Mouse (Mus musculus) lung, embryonic 16.5 days (tissue): ENCODE measurements around the gene Pus7. TPM values are rescaled to one million over a fixed set of nuclear protein-coding genes. Genes with fewer than 3 reads are reported as not detected.

Experiments
- ATAC-seq: fragments of 200-750 bp; cut with Nextera tagmentation; 2 replicates; pipeline ENCODE4 v1.8.0; 2017; ENCODE audit warnings: low read depth, mild to moderate bottlenecking, moderate library complexity
- H3K27ac ChIP-seq: fragments of 300-500 bp; sonication (generic); 2 replicates; pipeline ENCODE4 v1.5.1; 2014; ENCODE audit warnings: mild to moderate bottlenecking, control low read depth, low read length
- H3K27me3 ChIP-seq: fragments of 300-500 bp; sonication (generic); 2 replicates; pipeline ENCODE4 v1.6.1; 2014; ENCODE audit warnings: low read depth, low read length, mixed read lengths; ENCODE audit not compliant: control insufficient read depth, insufficient read depth
- H3K36me3 ChIP-seq: fragments of 300-500 bp; sonication (generic); 2 replicates; pipeline ENCODE4 v1.6.1; 2014; ENCODE audit warnings: low read length; ENCODE audit not compliant: control insufficient read depth, insufficient read depth
- H3K4me1 ChIP-seq: fragments of 300-500 bp; sonication (generic); replicated peaks from 2 replicates; pipeline ENCODE4 v1.6.1; 2014; ENCODE audit warnings: low read length, mixed read lengths; ENCODE audit not compliant: control insufficient read depth, insufficient read depth
- H3K4me2 ChIP-seq: fragments of 300-500 bp; sonication (generic); 2 replicates; pipeline ENCODE4 v1.6.1; 2014; ENCODE audit warnings: low read depth, low read length, control low read depth
- H3K4me3 ChIP-seq: fragments of 300-500 bp; sonication (generic); 2 replicates; pipeline ENCODE4 v1.5.1; 2014; ENCODE audit warnings: mild to moderate bottlenecking, low read length, control low read depth
- H3K9ac ChIP-seq: fragments of 300-500 bp; sonication (generic); 2 replicates; pipeline ENCODE4 v1.6.1; 2014; ENCODE audit warnings: low read length, control low read depth
- H3K9me3 ChIP-seq: fragments of 300-500 bp; sonication (generic); 2 replicates; pipeline ENCODE4 v1.6.1; 2016; ENCODE audit warnings: low read length; ENCODE audit not compliant: control insufficient read depth
- WGBS: fragments of 180-500 bp; shearing (Covaris S2); extraction: QIAGEN DNeasy Blood & Tissue Kit; methylation state at CpG from one replicate; pipeline ENCODE4 v1.1.7; 2014; 5-methylcytosine and 5-hydroxymethylcytosine counted together
- polyA plus RNA-seq: library from polyadenylated mRNA; unstranded; fragments of >200 nt; fragmentation: Nextera tagmentation; extraction: Ambion mirVana; gene quantifications from 2 replicates; pipeline ENCODE4 v1.2.1, GENCODE M21; 2015

Gene Pus7
- polyA plus RNA-seq, 1 experiment from 2014 or later = 23.0 TPM

GRCm38 (mm10) chr5:23764557-23764956 lies 19.0 kb downstream of the Pus7 start:
- Histone ChIP-seq H3K4me1 (no peaks in the 10 kb centered on the region), H3K9me3 (no peaks in the 10 kb centered on the region), H3K9ac (no peak overlapping the region), H3K27me3 (no peaks in the 10 kb centered on the region), H3K4me3 (no peak overlapping the region), H3K4me2 (no peak overlapping the region), H3K27ac (no peak overlapping the region), H3K36me3 (peaks cover 22% of the 10 kb centered on the region)
- no peak for ATAC-seq
- WGBS = 94% methylated on average over 5 of the region's 5 CpGs

GRCm38 (mm10) chr5:23762531-23762930 lies 21.0 kb downstream of the Pus7 start:
- ATAC-seq = no peak
- Histone ChIP-seq H3K4me2 (no peak overlapping the region), H3K9me3 (no peaks in the 10 kb centered on the region), H3K4me3 (no peak overlapping the region), H3K27me3 (no peaks in the 10 kb centered on the region), H3K27ac (no peak overlapping the region), H3K4me1 (no peaks in the 10 kb centered on the region), H3K36me3 (peaks cover 17% of the 10 kb centered on the region), H3K9ac (no peak overlapping the region)
- 91% methylated on average over 6 of the region's 6 CpGs for WGBS

GRCm38 (mm10) chr5:23758633-23759032 lies 24.9 kb downstream of the Pus7 start:
- Histone ChIP-seq H3K4me3 (no peak overlapping the region), H3K4me2 (no peak overlapping the region), H3K9ac (no peak overlapping the region), H3K36me3 (peaks cover 13% of the 10 kb centered on the region), H3K4me1 (no peaks in the 10 kb centered on the region), H3K9me3 (no peaks in the 10 kb centered on the region), H3K27ac (no peak overlapping the region), H3K27me3 (no peaks in the 10 kb centered on the region)
- WGBS = 52% methylated on average over 2 of the region's 2 CpGs
- ATAC-seq = peak; percentile 41; the same call in 1 of the 2 replicates

- Histone ChIP-seq H3K27ac (no peak overlapping the region), H3K4me2 (no peak overlapping the region), H3K9ac (no peak overlapping the region), H3K36me3 (peaks cover 9% of the 10 kb centered on the region), H3K9me3 (no peaks in the 10 kb centered on the region), H3K4me1 (no peaks in the 10 kb centered on the region), H3K4me3 (no peak overlapping the region), H3K27me3 (no peaks in the 10 kb centered on the region)
- WGBS = 86% methylated on average over 4 of the region's 4 CpGs
- no peak for ATAC-seq
These were observed 27.1 kb downstream of the Pus7 start for GRCm38 (mm10) chr5:23756368-23756767.

GRCm38 (mm10) chr5:23755591-23755990 lies 27.9 kb downstream of the Pus7 start:
- Histone ChIP-seq H3K4me2 (no peak overlapping the region), H3K4me3 (no peak overlapping the region), H3K4me1 (no peaks in the 10 kb centered on the region), H3K27ac (no peak overlapping the region), H3K36me3 (peaks cover 5% of the 10 kb centered on the region), H3K9me3 (no peaks in the 10 kb centered on the region), H3K9ac (no peak overlapping the region), H3K27me3 (no peaks in the 10 kb centered on the region)
- no peak for ATAC-seq
- 93% methylated on average over 9 of the region's 9 CpGs for whole genome bisulfite sequencing

GRCm38 (mm10) chr5:23749882-23750281 lies 33.6 kb downstream of the Pus7 start:
- Histone ChIP-seq H3K9ac (no peak overlapping the region), H3K4me1 (no peaks in the 10 kb centered on the region), H3K4me3 (no peak overlapping the region), H3K27ac (no peak overlapping the region), H3K27me3 (no peaks in the 10 kb centered on the region), H3K4me2 (no peak overlapping the region), H3K36me3 (peaks cover 11% of the 10 kb centered on the region; the same call in 1 of the 2 replicates), H3K9me3 (no peaks in the 10 kb centered on the region)
- 68% methylated on average over 2 of the region's 2 CpGs for WGBS
- no peak for ATAC-seq

- Histone ChIP-seq H3K4me3 (no peak overlapping the region), H3K9ac (no peak overlapping the region), H3K4me2 (no peak overlapping the region), H3K9me3 (no peaks in the 10 kb centered on the region), H3K27me3 (no peaks in the 10 kb centered on the region), H3K36me3 (peaks cover 17% of the 10 kb centered on the region; the same call in 1 of the 2 replicates), H3K4me1 (no peaks in the 10 kb centered on the region), H3K27ac (no peak overlapping the region)
- 93% methylated on average over 12 of the region's 12 CpGs for WGBS
- ATAC-seq = no peak
These were observed 40.2 kb downstream of the Pus7 start for GRCm38 (mm10) chr5:23743261-23743660.

- no peak for ATAC-seq
These were observed 46.4 kb downstream of the Pus7 start for GRCm38 (mm10) chr5:23737111-23737510.

GRCm38 (mm10) chr5:23736366-23736765 lies 47.1 kb downstream of the Pus7 start:
- 61% methylated on average over 4 of the region's 4 CpGs for WGBS
- ATAC-seq = no peak

More at GRCm38 (mm10) chr5:23737111-23737510, 46.4 kb downstream of the Pus7 start:
- Histone ChIP-seq H3K4me1 (no peaks in the 10 kb centered on the region), H3K4me2 (no peak overlapping the region), H3K36me3 (peaks cover 5% of the 10 kb centered on the region; the same call in 1 of the 2 replicates), H3K9ac (no peak overlapping the region), H3K9me3 (no peaks in the 10 kb centered on the region), H3K27ac (no peak overlapping the region), H3K4me3 (no peak overlapping the region), H3K27me3 (no peaks in the 10 kb centered on the region)
- 87% methylated on average over 4 of the region's 4 CpGs for WGBS

GRCm38 (mm10) chr5:23721956-23722355 lies 61.6 kb downstream of the Pus7 start:
- Histone ChIP-seq H3K27me3 (no peaks in the 10 kb centered on the region), H3K4me2 (no peak overlapping the region), H3K9ac (no peak overlapping the region), H3K4me1 (no peaks in the 10 kb centered on the region), H3K4me3 (no peak overlapping the region), H3K9me3 (0 out of 2 replicates have a peak, but pooled peaks cover 2% of the 10 kb centered on the region), H3K36me3 (no peaks in the 10 kb centered on the region), H3K27ac (no peak overlapping the region)
- ATAC-seq = no peak
- 98% methylated on average over 2 of the region's 2 CpGs for WGBS

More at GRCm38 (mm10) chr5:23736366-23736765, 47.1 kb downstream of the Pus7 start:
- no peaks in the 10 kb centered on the region for H3K27me3 ChIP-seq
- no peak overlapping the region for H3K4me3 ChIP-seq
- no peaks in the 10 kb centered on the region for H3K4me1 ChIP-seq
- peaks cover 2% of the 10 kb centered on the region; the same call in 1 of the 2 replicates for H3K36me3 ChIP-seq
- H3K9ac ChIP-seq = no peak overlapping the region
- H3K9me3 ChIP-seq = no peaks in the 10 kb centered on the region
- H3K4me2 ChIP-seq = no peak overlapping the region
- H3K27ac ChIP-seq = no peak overlapping the region
